Mouse (Mus musculus): ENCODE data around the gene Hist1h2bf. TPM values are rescaled to one million over a fixed set of nuclear protein-coding genes. Genes with fewer than 3 reads are reported as not detected.
"Not testable (repeated sequence)": the region's sequence is repeated elsewhere in the genome, so short reads cannot be mapped to it uniquely, and the experiment has no call there.

Gene Hist1h2bf
- polyA plus RNA-seq, 1 experiment from 2014 or later = 3.4 TPM

GRCm38 (mm10) chr13:23550761-23551145 is 23.2 kb downstream of the Hist1h2bf start:
- peak overlapping the region; percentile 41 for H3K4me3 ChIP-seq
- WGBS = 4% methylated on average over 3 of the region's 3 CpGs
- no peaks in the 10 kb centered on the region for H3K9me3 ChIP-seq
- no peak for ATAC-seq (ENCODE audit: low FRiP score, low read depth)
- no peaks in the 10 kb centered on the region for H3K27me3 ChIP-seq (replicated peaks)
- peak overlapping the region; percentile 65 for H3K4me2 ChIP-seq (replicated peaks)
- H3K36me3 ChIP-seq = no peaks in the 10 kb centered on the region
- peak overlapping the region; percentile 43 for H3K27ac ChIP-seq
- peaks cover 12% of the 10 kb centered on the region; the same call in 1 of the 2 replicates for H3K4me1 ChIP-seq
- H3K9ac ChIP-seq = peak overlapping the region; percentile 53

GRCm38 (mm10) chr13:23546694-23547093 is 27.3 kb downstream of the Hist1h2bf start:
- Histone ChIP-seq H3K4me2 (replicated peaks) (no peak overlapping the region), H3K4me1 (peaks cover 7% of the 10 kb centered on the region; the same call in 1 of the 2 replicates), H3K9ac (no peak overlapping the region), H3K36me3 (no peaks in the 10 kb centered on the region), H3K9me3 (no peaks in the 10 kb centered on the region), H3K27me3 (replicated peaks) (no peaks in the 10 kb centered on the region), H3K27ac (no peak overlapping the region), H3K4me3 (no peak overlapping the region)
- no peak for ATAC-seq (ENCODE audit: low FRiP score, low read depth)
- 89% methylated on average over 5 of the region's 5 CpGs for WGBS

GRCm38 (mm10) chr13:23544787-23545120 is 29.2 kb downstream of the Hist1h2bf start:
- Histone ChIP-seq H3K9ac (peak overlapping the region; percentile 61; the same call in 1 of the 2 replicates), H3K4me3 (peak overlapping the region; percentile 48), H3K4me2 (replicated peaks) (peak overlapping the region; percentile 52)
- not testable (repeated sequence) for H3K36me3 ChIP-seq; H3K27ac ChIP-seq; H3K4me1 ChIP-seq; H3K9me3 ChIP-seq; H3K27me3 ChIP-seq (replicated peaks)
- WGBS = 0% methylated on average over 13 of the region's 14 CpGs
- peak; percentile 1 for ATAC-seq (ENCODE audit: low FRiP score, low read depth)

- no peaks in the 10 kb centered on the region for H3K36me3 ChIP-seq
- H3K27me3 ChIP-seq (replicated peaks) = no peaks in the 10 kb centered on the region
- H3K9me3 ChIP-seq = no peaks in the 10 kb centered on the region
- WGBS = under 1% methylated on average over 25 of the region's 45 CpGs
- H3K4me2 ChIP-seq (replicated peaks) = peak within 1 kb of the TSS; percentile 68
- peak; percentile 94 for ATAC-seq (ENCODE audit: low FRiP score, low read depth)
- peak within 1 kb of the TSS; percentile 61 for H3K9ac ChIP-seq
- no peaks in the 10 kb centered on the region for H3K4me1 ChIP-seq
- peak within 1 kb of the TSS; percentile 81 for H3K27ac ChIP-seq
- H3K4me3 ChIP-seq = peak within 1 kb of the TSS; percentile 48
Observed at GRCm38 (mm10) chr13:23543965-23544786, 29.8 kb downstream of the Hist1h2bf start, which contains the start of gene Hist1h3f. Hist1h3f (plus strand) TSS chr13:23544052.

GRCm38 (mm10) chr13:23542999-23543607 is 30.9 kb downstream of the Hist1h2bf start, which contains the start of gene Hist1h2bh:
Hist1h2bh (minus strand) TSS chr13:23543392.
- not testable (repeated sequence) for H3K4me1 ChIP-seq; H3K36me3 ChIP-seq; H3K27me3 ChIP-seq (replicated peaks); H3K9me3 ChIP-seq
- H3K9ac ChIP-seq = peak within 1 kb of the TSS; percentile 56
- peak within 1 kb of the TSS; percentile 57; the same call in 1 of the 2 replicates for H3K27ac ChIP-seq
- under 1% methylated on average over 42 of the region's 42 CpGs for WGBS
- peak; percentile 91 for ATAC-seq (ENCODE audit: low FRiP score, low read depth)
- H3K4me2 ChIP-seq (replicated peaks) = peak within 1 kb of the TSS; percentile 68
- peak within 1 kb of the TSS; percentile 48 for H3K4me3 ChIP-seq

GRCm38 (mm10) chr13:23542225-23542980 is 31.6 kb downstream of the Hist1h2bf start:
- H3K27me3 ChIP-seq (replicated peaks); H3K4me1 ChIP-seq; H3K9me3 ChIP-seq; H3K27ac ChIP-seq; H3K36me3 ChIP-seq; ATAC-seq (ENCODE audit: low FRiP score, low read depth): not testable (repeated sequence)
- Histone ChIP-seq H3K4me3 (peak overlapping the region; percentile 42), H3K9ac (peak overlapping the region; percentile 56), H3K4me2 (replicated peaks) (peak overlapping the region; percentile 68)
- WGBS = 6% methylated on average over 3 of the region's 3 CpGs

GRCm38 (mm10) chr13:23541497-23541896 is 32.5 kb downstream of the Hist1h2bf start:
- peaks cover under 1% of the 10 kb centered on the region for H3K4me1 ChIP-seq
- WGBS = 81% methylated on average over 3 of the region's 3 CpGs
- no peak overlapping the region for H3K4me3 ChIP-seq
- no peaks in the 10 kb centered on the region for H3K36me3 ChIP-seq
- H3K9me3 ChIP-seq = no peaks in the 10 kb centered on the region
- no peak overlapping the region for H3K4me2 ChIP-seq (replicated peaks)
- no peak for ATAC-seq (ENCODE audit: low FRiP score, low read depth)
- no peak overlapping the region for H3K9ac ChIP-seq
- H3K27me3 ChIP-seq (replicated peaks) = no peaks in the 10 kb centered on the region
- no peak overlapping the region for H3K27ac ChIP-seq

- not testable (repeated sequence) for H3K36me3 ChIP-seq; H3K9me3 ChIP-seq; H3K4me1 ChIP-seq; H3K9ac ChIP-seq; H3K27ac ChIP-seq; H3K4me2 ChIP-seq (replicated peaks); ATAC-seq (ENCODE audit: low FRiP score, low read depth); H3K4me3 ChIP-seq; H3K27me3 ChIP-seq (replicated peaks)
- 79% methylated on average over 1 of the region's 1 CpGs for WGBS
Observed at GRCm38 (mm10) chr13:23539821-23540220, 34.2 kb downstream of the Hist1h2bf start.

GRCm38 (mm10) chr13:23538249-23538648 is 35.7 kb downstream of the Hist1h2bf start:
- H3K27ac ChIP-seq = no peak overlapping the region
- no peak for ATAC-seq (ENCODE audit: low FRiP score, low read depth)
- no peaks in the 10 kb centered on the region for H3K36me3 ChIP-seq
- H3K9me3 ChIP-seq = no peaks in the 10 kb centered on the region
- H3K4me2 ChIP-seq (replicated peaks) = no peak overlapping the region
- no peak overlapping the region for H3K9ac ChIP-seq
- peaks cover 11% of the 10 kb centered on the region for H3K4me1 ChIP-seq
- WGBS = 70% methylated on average over 5 of the region's 5 CpGs
- no peak overlapping the region for H3K4me3 ChIP-seq
- H3K27me3 ChIP-seq (replicated peaks) = no peaks in the 10 kb centered on the region

GRCm38 (mm10) chr13:23537006-23537710 is 36.8 kb downstream of the Hist1h2bf start:
- 77% methylated on average over 3 of the region's 3 CpGs for WGBS
- peaks cover 22% of the 10 kb centered on the region for H3K4me1 ChIP-seq
- no peak overlapping the region for H3K9ac ChIP-seq
- no peak for ATAC-seq (ENCODE audit: low FRiP score, low read depth)
- H3K27ac ChIP-seq = no peak overlapping the region
- H3K27me3 ChIP-seq (replicated peaks) = no peaks in the 10 kb centered on the region
- no peak overlapping the region for H3K4me3 ChIP-seq
- peak overlapping the region; percentile 70 for H3K4me2 ChIP-seq (replicated peaks)
- H3K36me3 ChIP-seq = no peaks in the 10 kb centered on the region
- H3K9me3 ChIP-seq = no peaks in the 10 kb centered on the region

- H3K36me3 ChIP-seq = no peaks in the 10 kb centered on the region
- peak overlapping the region; percentile 70 for H3K4me2 ChIP-seq (replicated peaks)
- H3K27ac ChIP-seq = no peak overlapping the region
- no peak for ATAC-seq (ENCODE audit: low FRiP score, low read depth)
- peak overlapping the region; percentile 31 for H3K4me3 ChIP-seq
- 18% methylated on average over 7 of the region's 7 CpGs for WGBS
- no peaks in the 10 kb centered on the region for H3K9me3 ChIP-seq
- peaks cover 22% of the 10 kb centered on the region for H3K4me1 ChIP-seq
- peak overlapping the region; percentile 62 for H3K9ac ChIP-seq
- H3K27me3 ChIP-seq (replicated peaks) = no peaks in the 10 kb centered on the region
Observed at GRCm38 (mm10) chr13:23536076-23536822, 37.7 kb downstream of the Hist1h2bf start.
